Mouse (Mus musculus) adrenal gland, postnatal 14 days (tissue): ENCODE data around the gene Vamp2. TPM values are rescaled to one million over a fixed set of nuclear protein-coding genes. Genes with fewer than 3 reads are reported as not detected.

Source experiments
- DNase-seq: peaks from one replicate; pipeline ENCODE4 v3.0.0; 2021; ENCODE audit warnings: mixed read lengths
- total RNA-seq: library from RNA; stranded (reverse); gene quantifications from 2 replicates; pipeline ENCODE4 v1.2.3, GENCODE M21; 2021

The Vamp2 gene
- total RNA-seq, 1 experiment from 2014 or later, result 111 TPM

GRCm38 (mm10) chr11:69099177-69099914 lies 11.1 kb downstream of the Vamp2 start:
- peak; percentile 88 for DNase-seq

DNA sequence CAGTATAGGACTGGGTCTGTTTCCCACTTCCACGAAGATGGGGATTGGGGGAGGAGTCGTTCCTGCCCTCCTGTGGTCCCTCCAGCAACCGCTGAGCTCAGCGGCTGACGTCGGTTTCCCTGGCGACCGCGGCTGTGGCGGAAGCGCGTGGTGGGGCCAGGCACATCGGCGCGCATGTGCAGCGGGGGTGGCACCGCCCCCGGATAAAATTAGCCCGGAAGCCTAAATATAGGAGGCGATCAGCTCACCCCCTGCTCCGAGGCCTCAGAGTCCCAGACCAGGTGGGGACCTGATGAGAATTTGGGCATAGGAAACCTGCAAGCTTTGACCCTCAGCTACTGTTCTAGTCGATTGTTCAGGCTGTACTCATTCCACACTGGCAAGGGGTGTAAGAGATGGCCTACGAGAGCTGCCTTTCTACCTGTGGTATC lies 11.6 kb downstream of the Vamp2 start:
- peak; percentile 96 for DNase-seq

- peak; percentile 29 for DNase-seq
Measured at GRCm38 (mm10) chr11:69100639-69101360, 12.5 kb downstream of the Vamp2 start.

DNA sequence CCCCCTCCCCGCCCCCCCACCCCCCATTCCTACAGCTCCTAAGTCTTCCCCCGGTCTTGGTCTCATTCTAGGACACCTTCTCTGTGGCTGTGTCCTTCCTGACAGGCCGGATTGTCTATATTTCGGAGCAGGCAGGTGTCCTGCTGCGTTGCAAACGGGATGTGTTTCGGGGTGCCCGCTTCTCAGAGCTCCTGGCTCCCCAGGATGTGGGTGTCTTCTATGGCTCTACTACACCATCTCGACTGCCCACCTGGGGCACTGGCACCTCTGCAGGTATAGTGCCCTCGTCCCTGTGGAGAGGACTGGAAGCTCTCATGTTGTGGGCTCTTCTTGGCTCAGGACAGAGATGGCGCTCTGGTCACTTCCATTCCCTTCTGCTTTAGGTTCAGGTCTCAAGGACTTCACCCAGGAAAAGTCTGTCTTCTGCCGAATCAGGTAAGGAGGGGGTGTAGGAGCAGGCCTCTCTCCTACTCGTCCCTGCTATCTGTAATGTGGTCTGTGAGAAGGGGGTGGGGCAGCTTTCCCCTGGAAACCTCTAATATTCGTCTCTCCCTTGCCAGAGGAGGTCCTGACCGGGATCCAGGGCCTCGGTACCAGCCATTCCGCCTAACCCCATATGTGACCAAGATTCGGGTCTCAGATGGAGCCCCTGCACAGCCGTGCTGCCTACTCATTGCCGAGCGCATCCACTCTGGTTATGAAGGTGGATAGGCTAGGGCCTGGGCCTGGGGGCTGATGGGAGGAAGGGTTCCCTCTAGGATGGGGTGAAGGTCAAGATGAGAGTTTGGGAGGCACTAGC lies 13.5 kb downstream of the Vamp2 start:
- DNase-seq, result no peak

DNA sequence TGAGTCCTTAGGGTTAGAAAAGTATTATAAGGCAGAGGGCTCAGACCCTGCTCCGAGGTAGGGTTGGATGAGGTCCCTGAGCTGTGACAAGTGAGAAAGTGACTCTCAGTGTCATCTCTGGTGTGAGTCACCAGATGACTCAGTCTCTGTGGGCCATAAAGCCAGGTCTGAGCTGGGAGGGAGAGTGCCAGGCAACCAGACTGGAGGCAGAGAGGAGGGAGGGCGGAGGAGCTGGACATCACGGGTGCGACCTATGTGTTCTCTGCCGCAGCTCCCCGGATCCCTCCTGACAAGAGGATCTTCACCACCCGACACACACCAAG lies 14.1 kb downstream of the Vamp2 start:
- peak; percentile 78 for DNase-seq

DNA sequence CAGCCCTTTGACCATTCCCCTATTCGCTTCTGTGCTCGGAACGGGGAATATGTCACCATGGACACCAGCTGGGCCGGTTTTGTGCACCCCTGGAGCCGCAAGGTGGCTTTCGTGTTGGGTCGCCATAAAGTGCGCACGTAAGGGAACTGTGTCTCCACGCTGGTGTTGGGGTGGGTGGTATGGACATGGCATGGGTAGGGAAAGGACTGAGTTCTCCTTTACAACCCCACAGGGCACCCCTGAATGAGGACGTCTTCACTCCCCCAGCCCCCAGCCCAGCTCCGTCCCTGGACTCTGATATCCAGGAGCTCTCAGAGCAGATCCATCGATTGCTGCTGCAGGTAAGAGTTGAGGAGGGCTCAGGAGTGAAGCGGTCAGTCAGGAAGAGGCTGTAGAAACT lies 14.8 kb downstream of the Vamp2 start:
- DNase-seq, result no peak

- DNase-seq, result no peak
Measured at GRCm38 (mm10) chr11:69103531-69104435, 15.5 kb downstream of the Vamp2 start.

DNA sequence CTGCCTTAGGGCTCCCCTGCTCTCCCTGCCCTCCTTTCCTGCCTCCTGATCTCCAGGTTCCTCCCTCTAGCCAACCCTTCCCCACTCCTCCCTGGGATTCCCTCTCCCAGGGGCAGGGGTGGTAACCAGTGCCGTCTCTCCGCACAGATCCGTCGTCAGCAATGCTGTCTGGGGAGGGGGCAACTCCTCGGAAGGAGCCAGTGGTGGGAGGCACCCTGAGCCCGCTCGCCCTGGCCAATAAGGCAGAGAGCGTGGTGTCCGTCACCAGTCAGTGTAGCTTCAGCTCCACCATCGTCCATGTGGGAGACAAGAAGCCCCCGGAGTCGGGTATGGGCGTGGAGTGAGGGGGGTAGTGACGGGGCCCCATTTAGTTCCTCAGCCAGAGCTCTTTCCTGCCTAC lies 16.2 kb downstream of the Vamp2 start:
- peak; percentile 7 for DNase-seq

DNA sequence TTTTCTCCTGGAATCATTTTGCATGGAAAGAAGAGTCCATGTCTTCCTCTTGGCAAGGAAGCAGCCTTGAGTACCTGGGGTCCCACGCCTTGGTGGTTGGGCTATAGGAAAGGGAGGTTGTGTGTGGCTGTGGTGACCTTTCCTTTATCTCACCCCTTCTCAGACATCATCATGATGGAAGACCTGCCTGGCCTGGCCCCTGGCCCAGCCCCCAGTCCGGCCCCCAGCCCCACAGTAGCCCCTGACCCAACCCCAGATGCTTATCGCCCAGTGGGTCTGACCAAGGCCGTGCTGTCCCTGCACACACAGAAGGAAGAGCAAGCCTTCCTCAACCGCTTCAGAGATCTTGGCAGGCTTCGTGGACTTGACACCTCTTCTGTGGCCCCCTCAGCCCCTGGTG lies 16.9 kb downstream of the Vamp2 start:
- no peak for DNase-seq

DNA sequence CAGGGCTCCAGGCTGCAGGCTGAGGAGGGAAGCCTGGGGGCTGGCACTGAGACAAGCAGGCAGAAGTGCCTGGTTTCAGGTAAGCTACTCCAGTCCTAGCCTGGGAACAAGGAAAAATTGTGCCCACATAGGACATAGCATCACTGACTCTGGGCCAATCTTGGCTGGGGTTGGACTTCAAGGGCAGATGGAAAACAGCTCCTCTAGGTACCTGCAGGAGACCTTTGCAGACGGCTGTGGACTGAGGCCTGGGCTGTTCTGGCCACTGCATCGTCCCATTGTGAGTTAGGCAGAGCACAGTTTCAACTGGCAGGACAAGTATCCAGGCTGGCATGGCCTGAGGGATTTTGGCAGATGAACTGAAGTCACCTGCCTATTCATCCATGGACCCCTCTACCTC lies 17.5 kb downstream of the Vamp2 start:
- DNase-seq, result no peak

DNA sequence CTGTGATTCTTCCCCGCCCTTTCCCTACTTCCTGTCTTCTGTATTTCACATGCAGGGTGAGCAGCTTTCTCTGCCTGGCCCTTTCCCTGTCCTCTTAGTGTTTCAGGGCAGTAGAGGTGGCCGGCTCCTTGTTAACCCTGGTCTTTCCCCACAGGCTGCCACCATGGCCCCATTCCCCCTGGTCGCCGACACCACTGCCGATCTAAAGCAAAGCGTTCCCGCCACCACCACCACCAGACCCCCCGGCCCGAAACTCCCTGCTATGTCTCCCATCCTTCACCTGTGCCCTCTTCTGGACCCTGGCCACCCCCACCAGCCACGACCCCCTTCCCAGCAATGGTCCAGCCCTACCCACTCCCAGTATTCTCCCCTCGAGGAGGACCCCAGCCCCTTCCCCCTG lies 18.0 kb downstream of the Vamp2 start:
- DNase-seq, result peak; percentile 33

DNA sequence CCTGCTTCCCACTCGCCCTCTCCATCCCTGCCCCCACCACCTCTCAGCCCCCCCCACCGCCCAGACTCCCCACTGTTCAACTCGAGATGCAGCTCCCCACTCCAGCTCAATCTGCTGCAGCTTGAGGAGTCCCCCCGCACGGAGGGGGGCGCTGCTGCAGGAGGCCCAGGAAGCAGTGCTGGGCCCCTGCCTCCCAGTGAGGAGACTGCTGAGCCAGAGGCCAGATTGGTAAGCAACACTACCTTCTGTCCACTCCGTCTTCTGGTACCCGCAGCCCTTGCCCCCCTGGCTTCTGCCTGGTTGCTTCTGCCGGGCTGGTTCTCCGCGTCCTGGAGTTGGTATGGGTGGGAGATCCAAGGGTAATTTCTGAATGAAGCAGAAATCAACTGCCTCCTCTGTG lies 18.6 kb downstream of the Vamp2 start:
- peak; percentile 20 for DNase-seq

- no peak for DNase-seq
Measured at GRCm38 (mm10) chr11:69107676-69108075, 19.4 kb downstream of the Vamp2 start.

DNA sequence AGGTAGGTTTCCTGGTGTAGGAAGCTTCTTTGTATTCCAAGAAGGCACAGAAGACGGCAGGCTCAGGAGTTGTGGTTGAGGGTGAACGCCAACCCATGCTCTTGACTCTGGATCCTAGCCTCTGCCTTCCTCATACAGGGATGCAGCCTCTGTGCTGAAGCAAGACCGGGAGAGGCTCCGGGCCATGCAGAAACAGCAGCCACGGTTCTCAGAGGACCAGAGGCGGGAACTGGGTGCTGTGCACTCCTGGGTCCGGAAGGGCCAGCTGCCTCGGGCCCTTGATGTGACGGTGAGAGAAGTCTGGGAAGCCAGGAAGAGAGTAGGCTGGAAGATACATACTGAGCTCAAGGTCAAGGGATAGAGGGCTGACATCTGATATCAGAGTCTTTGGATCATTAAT lies 19.9 kb downstream of the Vamp2 start:
- DNase-seq, result no peak

DNA sequence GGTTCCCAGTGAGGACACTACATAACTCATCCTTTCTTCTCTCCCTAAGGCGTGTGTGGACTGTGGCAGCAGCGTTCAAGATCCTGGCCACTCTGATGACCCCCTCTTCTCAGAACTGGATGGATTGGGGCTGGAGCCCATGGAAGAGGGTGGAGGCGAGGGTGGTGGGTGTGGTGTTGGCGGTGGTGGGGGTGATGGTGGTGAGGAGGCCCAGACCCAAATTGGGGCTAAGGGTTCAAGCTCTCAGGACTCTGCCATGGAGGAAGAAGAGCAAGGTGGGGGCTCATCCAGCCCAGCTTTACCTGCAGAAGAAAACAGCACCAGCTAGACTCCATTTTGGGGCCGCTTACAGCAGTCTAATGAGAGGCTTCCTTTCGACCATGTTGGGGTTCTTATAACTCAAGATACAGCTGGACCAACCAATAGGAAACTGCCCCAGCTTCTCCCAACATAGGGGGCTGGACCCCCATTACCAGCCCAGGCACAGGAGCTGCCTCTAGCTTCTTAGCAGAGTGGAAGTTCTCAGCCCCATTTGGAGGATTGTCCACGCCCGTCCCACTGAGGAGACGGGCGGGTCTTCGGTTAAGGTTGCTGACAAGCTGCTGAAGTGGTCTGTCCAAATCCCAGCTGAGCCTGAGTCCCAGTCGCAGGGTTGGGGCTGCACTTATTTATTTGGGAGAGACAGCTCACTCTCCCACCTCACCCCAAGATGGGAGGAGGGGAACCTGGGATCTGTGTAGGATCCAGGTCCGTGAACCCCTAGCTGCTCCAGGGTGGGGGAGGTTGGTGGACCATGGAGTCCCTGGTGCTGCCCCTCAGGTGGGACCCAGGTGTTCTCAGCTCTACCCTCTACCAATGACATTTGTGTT lies 21.0 kb downstream of the Vamp2 start:
- DNase-seq, result peak; percentile 29

DNA sequence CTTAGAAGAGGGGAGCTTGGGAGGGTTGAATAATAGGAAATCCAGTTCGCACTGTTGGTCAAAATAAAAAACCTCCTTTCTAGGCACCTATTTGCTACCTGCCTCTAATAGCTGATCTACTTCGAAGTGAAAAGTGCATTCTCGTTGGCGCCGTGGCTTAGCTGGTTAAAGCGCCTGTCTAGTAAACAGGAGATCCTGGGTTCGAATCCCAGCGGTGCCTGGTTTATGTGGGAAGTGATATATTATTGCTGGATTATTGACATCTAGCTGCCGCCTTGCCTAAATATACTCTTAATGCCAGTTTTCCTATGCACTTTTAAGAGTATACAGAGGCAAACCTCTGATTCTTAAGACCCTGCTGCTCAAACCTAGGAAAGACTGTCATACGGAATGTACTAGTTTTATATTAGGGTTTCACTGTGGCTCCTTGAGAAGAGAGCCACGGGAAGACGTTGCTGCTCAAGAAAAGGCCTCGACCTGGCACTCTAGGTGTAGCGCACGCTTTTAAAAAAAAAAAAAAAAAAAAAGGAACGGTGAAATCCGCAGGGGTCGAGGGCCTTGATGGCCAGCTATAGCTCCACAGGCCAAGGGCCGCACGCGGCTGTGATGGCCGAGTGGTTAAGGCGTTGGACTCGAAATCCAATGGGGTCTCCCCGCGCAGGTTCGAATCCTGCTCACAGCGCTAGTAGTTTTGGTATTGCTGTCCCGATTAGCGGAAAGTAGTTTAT lies 22.2 kb downstream of the Vamp2 start:
- DNase-seq, result peak; percentile 96

- DNase-seq, result no peak
Measured at GRCm38 (mm10) chr11:69111051-69111810, 22.9 kb downstream of the Vamp2 start.

DNA sequence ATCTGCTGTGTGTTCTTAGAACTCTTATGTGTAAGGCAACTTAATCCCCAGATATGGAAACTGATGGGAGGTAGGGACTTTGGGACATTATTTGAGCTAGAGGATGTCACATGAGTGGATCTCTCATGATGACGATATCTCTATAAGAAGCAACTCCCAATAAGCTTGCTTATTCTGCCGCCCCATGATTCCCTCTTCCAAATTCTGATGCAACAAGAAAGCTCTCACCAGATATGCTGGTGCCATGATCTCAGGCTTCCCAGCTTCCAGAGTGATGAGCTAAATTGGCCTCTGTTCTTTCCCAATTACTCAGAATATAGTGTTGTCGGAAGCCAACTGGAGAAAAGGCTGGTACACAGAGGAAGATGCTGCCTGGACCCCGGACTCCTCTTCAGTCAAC lies 23.6 kb downstream of the Vamp2 start:
- DNase-seq, result no peak

DNA sequence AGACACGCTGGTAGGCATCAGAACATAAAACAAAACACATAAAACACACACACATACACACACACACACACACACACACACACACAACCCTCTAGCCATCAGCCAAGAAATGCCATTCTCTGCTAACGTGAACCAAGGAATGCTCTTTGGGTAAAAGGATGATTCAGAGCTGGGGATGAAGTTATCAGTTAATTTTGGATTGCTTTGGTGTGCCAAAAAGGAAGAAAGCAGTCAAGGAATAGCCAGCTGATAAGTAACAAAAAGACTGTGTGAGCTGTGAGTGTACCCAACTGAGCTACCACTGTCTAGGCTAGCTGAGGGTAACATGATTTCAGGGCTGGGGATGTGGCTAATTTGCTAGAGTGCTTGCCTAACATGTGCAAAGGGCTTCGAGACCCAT lies 25.7 kb downstream of the Vamp2 start:
- no peak for DNase-seq

- DNase-seq, result no peak
Measured at GRCm38 (mm10) chr11:69114621-69115020, 26.3 kb downstream of the Vamp2 start.
